Mouse (Mus musculus) liver, embryonic 15.5 days (tissue): ENCODE results near the gene Eml3. TPM values are rescaled to one million over a fixed set of nuclear protein-coding genes. Genes with fewer than 3 reads are reported as not detected.

Experiments used
- ATAC-seq: fragments of 200-750 bp; cut with Nextera tagmentation; 2 replicates; pipeline ENCODE4 v1.8.0; 2017; ENCODE audit warnings: moderate number of reproducible peaks, mild to moderate bottlenecking, moderate library complexity; ENCODE audit not compliant: insufficient read depth
- H3K27ac ChIP-seq: fragments of 300-500 bp; sonication (generic); replicated peaks from 2 replicates; pipeline ENCODE4 v1.5.1; 2015; ENCODE audit warnings: mild to moderate bottlenecking, inconsistent platforms
- H3K27me3 ChIP-seq: fragments of 300-500 bp; sonication (generic); 2 replicates; pipeline ENCODE4 v1.6.1; 2015; ENCODE audit warnings: mild to moderate bottlenecking, inconsistent platforms
- H3K36me3 ChIP-seq: fragments of 300-500 bp; sonication (generic); replicated peaks from 2 replicates; pipeline ENCODE4 v1.6.1; 2015; ENCODE audit warnings: moderate library complexity, mild to moderate bottlenecking, inconsistent platforms
- H3K4me1 ChIP-seq: fragments of 300-500 bp; sonication (generic); replicated peaks from 2 replicates; pipeline ENCODE4 v1.6.1; 2015; ENCODE audit warnings: inconsistent platforms
- H3K4me2 ChIP-seq: fragments of 300-500 bp; sonication (generic); 2 replicates; pipeline ENCODE4 v1.6.1; 2015; ENCODE audit warnings: moderate library complexity, mild to moderate bottlenecking, inconsistent platforms
- H3K4me3 ChIP-seq: fragments of 300-500 bp; sonication (generic); replicated peaks from 2 replicates; pipeline ENCODE4 v1.5.1; 2015; ENCODE audit warnings: mild to moderate bottlenecking, inconsistent platforms
- H3K9ac ChIP-seq: fragments of 300-500 bp; sonication (generic); 2 replicates; pipeline ENCODE4 v1.6.1; 2015; ENCODE audit warnings: moderate library complexity, mild to moderate bottlenecking, inconsistent platforms
- H3K9me3 ChIP-seq: fragments of 300-500 bp; sonication (generic); replicated peaks from 2 replicates; pipeline ENCODE4 v1.6.1; 2016; ENCODE audit warnings: inconsistent platforms
- WGBS: fragments of 180-500 bp; shearing (Covaris S2); methylation state at CpG from one replicate; pipeline ENCODE4 v1.1.7; 2015; ENCODE audit warnings: mixed read lengths; ENCODE audit not compliant: insufficient replicate concordance; 5-methylcytosine and 5-hydroxymethylcytosine counted together
- polyA plus RNA-seq: library from polyadenylated mRNA; unstranded; fragments of >200 nt; fragmentation: Nextera tagmentation; extraction: Ambion mirVana; gene quantifications from 2 replicates; pipeline ENCODE4 v1.2.1, GENCODE M21; 2015

Eml3 gene
- polyA plus RNA-seq, 1 experiment from 2014 or later: 13.1 TPM

DNA sequence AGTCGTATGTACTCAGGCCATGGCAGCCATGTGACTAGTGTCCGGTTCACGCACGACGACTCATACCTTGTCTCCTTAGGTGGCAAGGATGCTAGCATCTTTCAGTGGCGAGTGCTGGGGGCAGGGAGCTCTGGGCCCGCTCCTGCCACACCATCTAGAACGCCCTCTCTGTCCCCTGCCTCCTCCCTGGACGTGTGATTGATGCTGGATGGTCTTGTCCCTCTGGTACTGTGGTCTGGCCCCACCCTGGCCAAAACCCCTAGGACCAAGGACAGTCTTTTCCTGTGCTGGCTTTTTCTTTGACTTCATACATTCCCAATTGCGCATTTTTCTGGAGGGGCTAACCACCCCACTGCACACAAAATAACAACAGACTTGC lies 11.8 kb downstream of the Eml3 start:
- peak overlapping the region; percentile 85 for H3K4me2 ChIP-seq
- no peaks in the 10 kb centered on the region for H3K9me3 ChIP-seq
- ATAC-seq: no peak
- WGBS: 49% methylated on average over 10 of the region's 10 CpGs
- peak overlapping the region; percentile 97 for H3K9ac ChIP-seq
- peaks cover 61% of the 10 kb centered on the region for H3K36me3 ChIP-seq
- peaks cover 61% of the 10 kb centered on the region for H3K4me1 ChIP-seq
- peak overlapping the region; percentile 97 for H3K27ac ChIP-seq
- no peaks in the 10 kb centered on the region for H3K27me3 ChIP-seq
- peak overlapping the region; percentile 81 for H3K4me3 ChIP-seq

- no peaks in the 10 kb centered on the region for H3K9me3 ChIP-seq
- peak; percentile 90 for ATAC-seq
- peak within 1 kb of the TSS; percentile 97 for H3K9ac ChIP-seq
- peak within 1 kb of the TSS; percentile 97 for H3K27ac ChIP-seq
- H3K27me3 ChIP-seq: no peaks in the 10 kb centered on the region
- peaks cover 66% of the 10 kb centered on the region for H3K4me1 ChIP-seq
- H3K36me3 ChIP-seq: peaks cover 63% of the 10 kb centered on the region
- H3K4me3 ChIP-seq: peak within 1 kb of the TSS; percentile 81
- peak within 1 kb of the TSS; percentile 85 for H3K4me2 ChIP-seq
- WGBS: under 1% methylated on average over 64 of the region's 64 CpGs
These were observed 12.3 kb downstream of the Eml3 start, which contains the start of gene Mta2 for GRCm38 (mm10) chr19:8941515-8942217. TSS of gene Mta2 (plus strand) at chr19:8941875.

DNA sequence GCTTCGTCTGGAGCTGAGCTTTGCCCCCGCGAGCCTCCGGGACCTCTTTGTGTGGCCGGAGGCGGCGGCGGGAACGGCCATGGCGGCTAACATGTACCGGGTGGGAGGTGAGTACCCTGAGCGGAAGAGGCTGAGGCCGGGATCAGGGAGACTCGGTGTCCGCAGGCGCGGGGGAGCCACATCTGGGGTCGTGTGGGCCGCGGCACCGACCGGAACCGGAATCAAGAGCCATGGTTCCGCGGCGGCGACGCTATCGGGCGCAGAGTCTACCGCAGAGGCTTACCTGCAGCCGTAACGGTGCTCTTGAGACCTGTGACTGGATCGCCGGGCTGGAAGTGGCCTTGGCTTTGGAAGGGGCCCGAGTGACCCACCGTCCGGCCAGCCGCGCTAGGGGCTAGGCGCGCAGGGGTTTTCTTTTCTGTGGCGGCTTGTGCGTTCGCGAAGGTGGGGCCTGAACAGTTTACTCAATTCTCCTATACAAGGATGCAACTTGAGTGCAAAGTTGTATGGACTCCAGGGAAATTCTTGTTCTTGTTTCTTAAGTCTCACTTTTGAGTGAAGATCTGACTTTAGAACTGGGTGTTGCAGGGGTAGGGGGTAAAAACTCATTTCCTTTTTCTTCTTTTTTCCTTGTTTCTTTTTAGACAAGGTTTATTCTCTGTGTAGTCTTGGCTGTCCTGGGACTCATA lies 13.1 kb downstream of the Eml3 start:
- no peaks in the 10 kb centered on the region for H3K9me3 ChIP-seq
- H3K36me3 ChIP-seq: peaks cover 63% of the 10 kb centered on the region
- peak overlapping the region; percentile 97 for H3K9ac ChIP-seq
- no peaks in the 10 kb centered on the region for H3K27me3 ChIP-seq
- H3K4me2 ChIP-seq: peak overlapping the region; percentile 85
- H3K4me1 ChIP-seq: peaks cover 73% of the 10 kb centered on the region
- H3K4me3 ChIP-seq: peak overlapping the region; percentile 81
- WGBS: under 1% methylated on average over 46 of the region's 46 CpGs
- peak; percentile 36 for ATAC-seq
- H3K27ac ChIP-seq: peak overlapping the region; percentile 97

- Histone ChIP-seq H3K9ac (peak overlapping the region; percentile 97), H3K27ac (peak overlapping the region; percentile 97), H3K9me3 (no peaks in the 10 kb centered on the region), H3K4me3 (peak overlapping the region; percentile 81), H3K27me3 (no peaks in the 10 kb centered on the region), H3K4me1 (peaks cover 79% of the 10 kb centered on the region), H3K4me2 (peak overlapping the region; percentile 85), H3K36me3 (peaks cover 65% of the 10 kb centered on the region)
- WGBS: 28% methylated on average over 2 of the region's 2 CpGs
- no peak for ATAC-seq
These were observed 13.7 kb downstream of the Eml3 start for GRCm38 (mm10) chr19:8943047-8943446.

- Histone ChIP-seq H3K9ac (peak overlapping the region; percentile 97), H3K9me3 (no peaks in the 10 kb centered on the region), H3K36me3 (peaks cover 66% of the 10 kb centered on the region), H3K4me2 (peak overlapping the region; percentile 85), H3K4me1 (peaks cover 73% of the 10 kb centered on the region), H3K27me3 (no peaks in the 10 kb centered on the region), H3K27ac (peak overlapping the region; percentile 97), H3K4me3 (peak overlapping the region; percentile 81)
- 10% methylated on average over 5 of the region's 5 CpGs for WGBS
- ATAC-seq: peak; percentile 23; the same call in 1 of the 2 replicates
These were observed 14.7 kb downstream of the Eml3 start for GRCm38 (mm10) chr19:8944062-8944461.

GRCm38 (mm10) chr19:8944750-8945149 lies 15.4 kb downstream of the Eml3 start:
- peaks cover 71% of the 10 kb centered on the region for H3K4me1 ChIP-seq
- H3K27me3 ChIP-seq: no peaks in the 10 kb centered on the region
- ATAC-seq: no peak
- no peaks in the 10 kb centered on the region for H3K9me3 ChIP-seq
- H3K4me3 ChIP-seq: peak overlapping the region; percentile 81
- peak overlapping the region; percentile 85 for H3K4me2 ChIP-seq
- WGBS: 10% methylated on average over 5 of the region's 5 CpGs
- peaks cover 66% of the 10 kb centered on the region for H3K36me3 ChIP-seq
- peak overlapping the region; percentile 97 for H3K27ac ChIP-seq
- H3K9ac ChIP-seq: no peak overlapping the region; the same call in 1 of the 2 replicates

DNA sequence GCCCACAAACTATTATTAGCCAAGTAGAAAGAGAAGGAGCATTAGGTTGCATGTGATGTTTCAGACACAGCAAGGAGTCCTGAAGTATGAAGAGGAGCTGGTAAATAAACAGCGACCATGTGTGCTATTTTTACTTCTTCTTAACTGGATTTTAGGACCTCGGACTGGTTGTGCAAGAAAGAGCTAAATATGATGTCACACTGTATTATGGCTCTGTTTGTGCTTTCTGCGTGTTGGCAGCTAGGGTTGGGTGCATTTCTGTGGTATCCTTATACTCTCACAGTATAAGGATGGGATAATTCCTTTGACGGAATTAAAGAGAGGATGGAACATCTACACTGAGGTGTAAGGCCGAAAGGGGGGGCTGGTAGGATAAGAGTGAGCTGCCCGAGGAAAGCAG lies 15.9 kb downstream of the Eml3 start:
- Histone ChIP-seq H3K4me2 (peak overlapping the region; percentile 85), H3K27me3 (no peaks in the 10 kb centered on the region), H3K27ac (peak overlapping the region; percentile 97), H3K9me3 (no peaks in the 10 kb centered on the region), H3K36me3 (peaks cover 69% of the 10 kb centered on the region), H3K4me1 (peaks cover 69% of the 10 kb centered on the region), H3K9ac (no peak overlapping the region; the same call in 1 of the 2 replicates), H3K4me3 (peak overlapping the region; percentile 81)
- 67% methylated on average over 6 of the region's 6 CpGs for WGBS
- ATAC-seq: no peak

GRCm38 (mm10) chr19:8946929-8947328 lies 17.6 kb downstream of the Eml3 start:
- peak; percentile 35; the same call in 1 of the 2 replicates for ATAC-seq
- no peak overlapping the region for H3K9ac ChIP-seq
- H3K36me3 ChIP-seq: peaks cover 85% of the 10 kb centered on the region
- H3K27me3 ChIP-seq: no peaks in the 10 kb centered on the region
- peak overlapping the region; percentile 85 for H3K4me2 ChIP-seq
- no peaks in the 10 kb centered on the region for H3K9me3 ChIP-seq
- 32% methylated on average over 7 of the region's 7 CpGs for WGBS
- H3K4me1 ChIP-seq: peaks cover 60% of the 10 kb centered on the region
- H3K4me3 ChIP-seq: no peak overlapping the region; the same call in 1 of the 2 replicates
- peak overlapping the region; percentile 77 for H3K27ac ChIP-seq

DNA sequence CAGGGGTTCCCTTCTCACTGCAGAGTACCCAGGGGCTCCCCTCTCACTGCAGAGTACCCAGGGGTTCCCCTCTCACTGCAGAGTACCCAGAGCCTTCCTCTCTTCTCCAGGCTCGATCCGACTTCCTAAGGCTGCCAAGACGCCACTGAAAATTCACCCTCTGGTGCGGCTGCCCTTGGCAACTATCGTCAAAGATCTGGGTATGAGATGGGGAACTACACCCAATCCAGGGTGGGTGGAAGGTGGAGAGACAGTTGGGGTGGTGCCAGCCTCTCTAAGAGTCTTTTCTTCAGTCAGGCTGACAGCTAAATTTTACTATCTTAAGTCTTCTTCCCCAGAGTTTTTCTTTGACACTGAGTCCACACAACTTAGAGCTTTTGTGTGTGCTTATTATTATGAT lies 20.8 kb downstream of the Eml3 start:
- WGBS: 70% methylated on average over 5 of the region's 5 CpGs
- Histone ChIP-seq H3K36me3 (peaks cover 81% of the 10 kb centered on the region), H3K4me1 (peaks cover 62% of the 10 kb centered on the region), H3K4me3 (no peak overlapping the region), H3K4me2 (no peak overlapping the region), H3K9me3 (no peaks in the 10 kb centered on the region), H3K27me3 (no peaks in the 10 kb centered on the region), H3K9ac (no peak overlapping the region), H3K27ac (no peak overlapping the region)
- no peak for ATAC-seq

- no peaks in the 10 kb centered on the region for H3K27me3 ChIP-seq
- peaks cover 48% of the 10 kb centered on the region for H3K4me1 ChIP-seq
- ATAC-seq: no peak
- H3K4me3 ChIP-seq: no peak overlapping the region
- WGBS: 82% methylated on average over 9 of the region's 9 CpGs
- no peaks in the 10 kb centered on the region for H3K9me3 ChIP-seq
- H3K9ac ChIP-seq: no peak overlapping the region
- peak overlapping the region; percentile 90 for H3K4me2 ChIP-seq
- peaks cover 76% of the 10 kb centered on the region for H3K36me3 ChIP-seq
- H3K27ac ChIP-seq: peak overlapping the region; percentile 83; the same call in 1 of the 2 replicates
These were observed 22.9 kb downstream of the Eml3 start for GRCm38 (mm10) chr19:8952241-8952640.
